ENCODE assay signal across 10 mouse cellular contexts in the genomic region with DNA sequence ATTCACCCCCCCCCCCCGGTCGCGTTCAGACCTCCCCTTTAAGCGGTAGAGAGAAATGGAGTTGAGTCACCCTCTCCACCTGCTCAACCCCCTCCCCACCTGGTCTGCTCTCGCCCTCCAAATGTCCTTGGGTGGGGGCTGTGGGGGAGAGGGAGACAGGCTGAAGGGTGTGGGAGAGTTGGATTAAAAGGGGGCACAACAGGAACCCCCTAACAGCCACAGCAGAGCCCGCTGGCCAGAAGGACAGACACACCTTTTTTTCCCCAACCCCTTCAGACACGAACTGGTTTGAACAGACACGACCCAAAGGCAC. TPM values are rescaled to one million over a fixed set of nuclear protein-coding genes. Genes with fewer than 3 reads are reported as not detected.
A peak's percentile ranks its signal among the peaks of the same experiment; 100 is the strongest.
DNase-seq lines count a peak whose midpoint lies in the region; ATAC-seq and TF ChIP-seq lines count a peak whose summit lies in the region.
"Had no signal": no experiment of that assay in that cellular context is flagged by ENCODE, and none has a peak within 500 bp of the region (broad histone marks: within the 10 kb centered on the region; RNA-seq: fewer than 3 reads in every experiment).

No protein-coding gene starts in this region.

- peak overlapping the region; percentile 38 for H3K4me3 ChIP-seq in liver, embryonic 12.5 days
- no peak overlapping the region for H3K4me3 ChIP-seq in liver, postnatal 0 days (ENCODE audit: low read depth, low read length)
- H3K4me3 ChIP-seq in embryonic facial prominence, embryonic 14.5 days (ENCODE audit: low read depth, low read length) = peak overlapping the region; percentile 34
- H3K4me3 ChIP-seq in intestine, embryonic 16.5 days (ENCODE audit: low read length) = peak overlapping the region; percentile 42
- peak overlapping the region; percentile 48 for H3K4me3 ChIP-seq in neural tube, embryonic 13.5 days

- ATAC-seq in liver, embryonic 12.5 days = no peak
- no peak for ATAC-seq in liver, postnatal 0 days
- ATAC-seq in embryonic facial prominence, embryonic 14.5 days (ENCODE audit: low read depth) = no peak
- no peak for ATAC-seq in intestine, embryonic 16.5 days
- peak; percentile 0; the same call in 1 of the 2 replicates for ATAC-seq in neural tube, embryonic 13.5 days (ENCODE audit: low read depth)

- no peak for DNase-seq in liver, postnatal 0 days
- no peak for DNase-seq in embryonic facial prominence, embryonic 14.5 days (ENCODE audit: low spot score)
- no peak for DNase-seq in frontal cortex, postnatal 14 days (ENCODE audit: low spot score in 2 of 2)
- DNase-seq in left cerebral cortex, postnatal 4 days = no peak
- no peak for DNase-seq in spleen, postnatal 14 days (ENCODE audit: low spot score in 2 of 2)
- DNase-seq: heart, adult 11 months had no signal

- no peaks in the 10 kb centered on the region for H3K36me3 ChIP-seq in liver, embryonic 12.5 days
- H3K36me3 ChIP-seq in liver, postnatal 0 days (replicated peaks; ENCODE audit: insufficient read depth, low read length) = no peaks in the 10 kb centered on the region
- H3K36me3 ChIP-seq in embryonic facial prominence, embryonic 14.5 days (ENCODE audit: control insufficient read depth, insufficient read depth, low read length) = no peaks in the 10 kb centered on the region
- no peaks in the 10 kb centered on the region for H3K36me3 ChIP-seq in intestine, embryonic 16.5 days (ENCODE audit: control insufficient read depth, insufficient read depth, low read length)
- H3K36me3 ChIP-seq in neural tube, embryonic 13.5 days = no peaks in the 10 kb centered on the region

- WGBS in liver, embryonic 12.5 days (ENCODE audit: insufficient replicate concordance) = 2% methylated on average over 8 of the region's 8 CpGs
- 3% methylated on average over 6 of the region's 8 CpGs for WGBS in liver, postnatal 0 days (ENCODE audit: insufficient replicate concordance)
- 2% methylated on average over 8 of the region's 8 CpGs for WGBS in embryonic facial prominence, embryonic 14.5 days
- 6% methylated on average over 5 of the region's 8 CpGs for WGBS in intestine, embryonic 16.5 days
- 2% methylated on average over 8 of the region's 8 CpGs for WGBS in neural tube, embryonic 13.5 days

- intact Hi-C loops in left cerebral cortex, postnatal 4 days (cut with DNase I) = no loop called here

- TF ChIP-seq CTCF in liver, postnatal 0 days (IDR thresholded peaks at IDR 0.05; ENCODE audit: low read depth) = no peak

- no peaks in the 10 kb centered on the region for H3K9me3 ChIP-seq in liver, embryonic 12.5 days (replicated peaks)
- no peaks in the 10 kb centered on the region for H3K9me3 ChIP-seq in liver, postnatal 0 days (ENCODE audit: low read length)
- no peaks in the 10 kb centered on the region for H3K9me3 ChIP-seq in embryonic facial prominence, embryonic 14.5 days (ENCODE audit: control insufficient read depth, low read length)
- H3K9me3 ChIP-seq in intestine, embryonic 16.5 days (ENCODE audit: control insufficient read depth, low read length) = no peaks in the 10 kb centered on the region
- H3K9me3 ChIP-seq in neural tube, embryonic 13.5 days = no peaks in the 10 kb centered on the region

- peak overlapping the region; percentile 71 for H3K4me2 ChIP-seq in liver, embryonic 12.5 days
- H3K4me2 ChIP-seq in liver, postnatal 0 days (ENCODE audit: low read depth, low read length) = no peak overlapping the region
- peak overlapping the region; percentile 59 for H3K4me2 ChIP-seq in embryonic facial prominence, embryonic 14.5 days (ENCODE audit: low read depth, low read length)
- H3K4me2 ChIP-seq in intestine, embryonic 16.5 days (ENCODE audit: low read depth, low read length) = peak overlapping the region; percentile 76
- peak overlapping the region; percentile 100 for H3K4me2 ChIP-seq in neural tube, embryonic 13.5 days

- H3K9ac ChIP-seq in liver, embryonic 12.5 days = no peak overlapping the region
- no peak overlapping the region for H3K9ac ChIP-seq in liver, postnatal 0 days (replicated peaks)
- no peak overlapping the region for H3K9ac ChIP-seq in embryonic facial prominence, embryonic 14.5 days (ENCODE audit: low read depth, low read length)
- H3K9ac ChIP-seq in intestine, embryonic 16.5 days (ENCODE audit: low read depth, low read length) = no peak overlapping the region
- peak overlapping the region; percentile 59 for H3K9ac ChIP-seq in neural tube, embryonic 13.5 days

- peaks cover 90% of the 10 kb centered on the region for H3K27me3 ChIP-seq in liver, embryonic 12.5 days (replicated peaks)
- H3K27me3 ChIP-seq in liver, postnatal 0 days (ENCODE audit: insufficient read depth, low read length) = peaks cover 81% of the 10 kb centered on the region
- H3K27me3 ChIP-seq in embryonic facial prominence, embryonic 14.5 days (replicated peaks; ENCODE audit: control insufficient read depth, insufficient read depth, low read length) = peaks cover 79% of the 10 kb centered on the region
- H3K27me3 ChIP-seq in intestine, embryonic 16.5 days (replicated peaks; ENCODE audit: control insufficient read depth, insufficient read depth, low read length) = peaks cover 69% of the 10 kb centered on the region
- peaks cover 87% of the 10 kb centered on the region for H3K27me3 ChIP-seq in neural tube, embryonic 13.5 days

- no peak overlapping the region for H3K27ac ChIP-seq in liver, embryonic 12.5 days
- H3K27ac ChIP-seq in liver, postnatal 0 days (ENCODE audit: low read depth) = no peak overlapping the region
- H3K27ac ChIP-seq in embryonic facial prominence, embryonic 14.5 days (replicated peaks; ENCODE audit: low read depth, low read length) = no peak overlapping the region
- no peak overlapping the region for H3K27ac ChIP-seq in intestine, embryonic 16.5 days (ENCODE audit: low read length)
- no peak overlapping the region for H3K27ac ChIP-seq in neural tube, embryonic 13.5 days (replicated peaks)

- peaks cover 54% of the 10 kb centered on the region for H3K4me1 ChIP-seq in liver, embryonic 12.5 days
- H3K4me1 ChIP-seq in liver, postnatal 0 days (ENCODE audit: insufficient read depth) = peaks cover 28% of the 10 kb centered on the region
- peaks cover 15% of the 10 kb centered on the region for H3K4me1 ChIP-seq in embryonic facial prominence, embryonic 14.5 days (ENCODE audit: control insufficient read depth, insufficient read depth, low read length)
- peaks cover 30% of the 10 kb centered on the region for H3K4me1 ChIP-seq in intestine, embryonic 16.5 days (ENCODE audit: control insufficient read depth, insufficient read depth, low read length)
- H3K4me1 ChIP-seq in neural tube, embryonic 13.5 days (replicated peaks) = peaks cover 38% of the 10 kb centered on the region

- no peak for TF ChIP-seq EP300 in liver, postnatal 0 days (IDR thresholded peaks at IDR 0.05; ENCODE audit: low read depth)

RNA-seq across cellular contexts. Expression of a gene that starts 3.0 kb away (rescaled TPM):
- polyA plus RNA-seq in liver, embryonic 12.5 days (2016; fragmentation: Nextera tagmentation; extraction: Ambion mirVana) = not detected in 2 replicates
- polyA plus RNA-seq in liver, postnatal 0 days (2015; fragmentation: Nextera tagmentation; extraction: Ambion mirVana) = not detected in 2 replicates
- 0.92 and 1.3 TPM in 2 replicates for polyA plus RNA-seq in embryonic facial prominence, embryonic 14.5 days (2014; fragmentation: Nextera tagmentation; extraction: Ambion mirVana)
- 0.50 and 0.64 TPM in 2 replicates for polyA plus RNA-seq in intestine, embryonic 16.5 days (2015; fragmentation: Nextera tagmentation; extraction: Ambion mirVana)
- 4.0 and 4.6 TPM in 2 replicates for polyA plus RNA-seq in neural tube, embryonic 13.5 days (2015; fragmentation: Nextera tagmentation; extraction: Ambion mirVana)
- total RNA-seq in left cerebral cortex, postnatal 4 days (2021) = 10 to 100 TPM; 48.5 to 78.9 TPM
- total RNA-seq: neutrophil, adult 5-6 weeks had no signal

RNA-seq across cellular contexts. Expression of a gene that starts 16.7 kb away (rescaled TPM):
- polyA plus RNA-seq in liver, embryonic 12.5 days (2016; fragmentation: Nextera tagmentation; extraction: Ambion mirVana) = 119 and 121 TPM in 2 replicates
- 57.9 and 60.7 TPM in 2 replicates for polyA plus RNA-seq in liver, postnatal 0 days (2015; fragmentation: Nextera tagmentation; extraction: Ambion mirVana)
- polyA plus RNA-seq in embryonic facial prominence, embryonic 14.5 days (2014; fragmentation: Nextera tagmentation; extraction: Ambion mirVana) = 136 and 151 TPM in 2 replicates
- polyA plus RNA-seq in intestine, embryonic 16.5 days (2015; fragmentation: Nextera tagmentation; extraction: Ambion mirVana) = 284 and 285 TPM in 2 replicates
- 207 and 216 TPM in 2 replicates for polyA plus RNA-seq in neural tube, embryonic 13.5 days (2015; fragmentation: Nextera tagmentation; extraction: Ambion mirVana)
- total RNA-seq in left cerebral cortex, postnatal 4 days (2021) = 100 to 1,000 TPM; 193 to 208 TPM

RNA-seq across cellular contexts. Expression of a gene that starts 41.4 kb away (rescaled TPM):
- 67.0 and 68.7 TPM in 2 replicates for polyA plus RNA-seq in liver, embryonic 12.5 days (2016; fragmentation: Nextera tagmentation; extraction: Ambion mirVana)
- polyA plus RNA-seq in liver, postnatal 0 days (2015; fragmentation: Nextera tagmentation; extraction: Ambion mirVana) = 44.1 and 47.2 TPM in 2 replicates
- 76.6 and 85.8 TPM in 2 replicates for polyA plus RNA-seq in embryonic facial prominence, embryonic 14.5 days (2014; fragmentation: Nextera tagmentation; extraction: Ambion mirVana)
- polyA plus RNA-seq in intestine, embryonic 16.5 days (2015; fragmentation: Nextera tagmentation; extraction: Ambion mirVana) = 114 and 120 TPM in 2 replicates
- 91.3 and 110 TPM in 2 replicates for polyA plus RNA-seq in neural tube, embryonic 13.5 days (2015; fragmentation: Nextera tagmentation; extraction: Ambion mirVana)
- 10 to 100 TPM; 90.8 to 93.9 TPM for total RNA-seq in left cerebral cortex, postnatal 4 days (2021)

RNA-seq across cellular contexts. Expression of a gene that starts 42.4 kb away (rescaled TPM):
- 17.3 and 22.1 TPM in 2 replicates for polyA plus RNA-seq in liver, embryonic 12.5 days (2016; fragmentation: Nextera tagmentation; extraction: Ambion mirVana)
- polyA plus RNA-seq in liver, postnatal 0 days (2015; fragmentation: Nextera tagmentation; extraction: Ambion mirVana) = 7.6 and 8.8 TPM in 2 replicates
- polyA plus RNA-seq in embryonic facial prominence, embryonic 14.5 days (2014; fragmentation: Nextera tagmentation; extraction: Ambion mirVana) = 51.1 and 62.2 TPM in 2 replicates
- 40.7 and 44.4 TPM in 2 replicates for polyA plus RNA-seq in intestine, embryonic 16.5 days (2015; fragmentation: Nextera tagmentation; extraction: Ambion mirVana)
- polyA plus RNA-seq in neural tube, embryonic 13.5 days (2015; fragmentation: Nextera tagmentation; extraction: Ambion mirVana) = 34.5 and 41.7 TPM in 2 replicates
- total RNA-seq in left cerebral cortex, postnatal 4 days (2021) = 10 to 100 TPM; 46.7 to 52.1 TPM

RNA-seq across cellular contexts. Expression of a gene that starts 42.8 kb away (rescaled TPM):
- polyA plus RNA-seq in liver, embryonic 12.5 days (2016; fragmentation: Nextera tagmentation; extraction: Ambion mirVana) = 0.19 TPM in 1 of 2 replicates, not detected in the other
- polyA plus RNA-seq in liver, postnatal 0 days (2015; fragmentation: Nextera tagmentation; extraction: Ambion mirVana) = 0.23 and 0.25 TPM in 2 replicates
- 0.50 and 0.63 TPM in 2 replicates for polyA plus RNA-seq in embryonic facial prominence, embryonic 14.5 days (2014; fragmentation: Nextera tagmentation; extraction: Ambion mirVana)
- 0.24 and 0.29 TPM in 2 replicates for polyA plus RNA-seq in intestine, embryonic 16.5 days (2015; fragmentation: Nextera tagmentation; extraction: Ambion mirVana)
- polyA plus RNA-seq in neural tube, embryonic 13.5 days (2015; fragmentation: Nextera tagmentation; extraction: Ambion mirVana) = 0.25 TPM in 1 of 2 replicates, not detected in the other
- under 1 TPM; 0.60 TPM for total RNA-seq in left cerebral cortex, postnatal 4 days (2021)
- total RNA-seq: neutrophil, adult 5-6 weeks had no signal
